30 mouse cellular contexts compared by ENCODE assay signal in genomic region chr19:17831376-17831775, GRCm38 (mm10). TPM values are rescaled to one million over a fixed set of nuclear protein-coding genes. Genes with fewer than 3 reads are reported as not detected.
DNase-seq lines count a peak whose midpoint lies in the region; ATAC-seq lines count a peak whose summit lies in the region.
"Had no signal": no experiment of that assay in that cellular context is flagged by ENCODE, and none has a peak within 500 bp of the region (broad histone marks: within the 10 kb centered on the region; RNA-seq: fewer than 3 reads in every experiment).

No protein-coding gene starts in this region.

- H3K27me3 ChIP-seq in embryonic facial prominence, embryonic 14.5 days (replicated peaks; ENCODE audit: control insufficient read depth, insufficient read depth, low read length), result no peaks in the 10 kb centered on the region
- H3K27me3 ChIP-seq in embryonic facial prominence, embryonic 10.5 days (replicated peaks; ENCODE audit: low read depth, poor library complexity, severe bottlenecking), result 0 out of 2 replicates have a peak, but pooled peaks cover 8% of the 10 kb centered on the region
- H3K27me3 ChIP-seq: embryonic facial prominence, embryonic 13.5 days; lung, embryonic 15.5 days had no signal

- H3K4me2 ChIP-seq in embryonic facial prominence, embryonic 14.5 days (ENCODE audit: low read depth, low read length), result no peak overlapping the region
- H3K4me2 ChIP-seq: embryonic facial prominence, embryonic 13.5 days; hindbrain, embryonic 14.5 days; limb, embryonic 15.5 days; lung, embryonic 15.5 days; midbrain, embryonic 12.5 days; neural tube, embryonic 13.5 days had no signal

- no peak overlapping the region for H3K27ac ChIP-seq in embryonic facial prominence, embryonic 14.5 days (replicated peaks; ENCODE audit: low read depth, low read length)
- no peak overlapping the region for H3K27ac ChIP-seq in embryonic facial prominence, embryonic 10.5 days (replicated peaks)
- H3K27ac ChIP-seq: embryonic facial prominence, embryonic 13.5 days; heart, adult 2 months; hindbrain, embryonic 14.5 days; layer of hippocampus, adult 2 months; limb, embryonic 15.5 days; liver, embryonic 14.5 days; lung, embryonic 15.5 days; midbrain, embryonic 12.5 days; neural tube, embryonic 13.5 days had no signal

- 77% methylated on average over 2 of the region's 2 CpGs for WGBS in embryonic facial prominence, embryonic 14.5 days
- WGBS in embryonic facial prominence, embryonic 10.5 days, result 90% methylated on average over 2 of the region's 2 CpGs

- intact Hi-C loops in heart, postnatal 36 days (cut with DNase I), result loop anchor here (10.0 kb wide), 2 partner anchors 367 to 833 kb away; no protein-coding TSS in a partner anchor

- peaks cover 9% of the 10 kb centered on the region; the same call in 1 of the 2 replicates for H3K4me1 ChIP-seq in embryonic facial prominence, embryonic 14.5 days (ENCODE audit: control insufficient read depth, insufficient read depth, low read length)
- H3K4me1 ChIP-seq in embryonic facial prominence, embryonic 10.5 days, result peaks cover 32% of the 10 kb centered on the region

- no peak overlapping the region for H3K4me3 ChIP-seq in embryonic facial prominence, embryonic 14.5 days (ENCODE audit: low read depth, low read length)
- H3K4me3 ChIP-seq in embryonic facial prominence, embryonic 10.5 days, result no peak overlapping the region
- H3K4me3 ChIP-seq: embryonic facial prominence, embryonic 13.5 days; erythroblast, embryonic 14.5 days; heart, adult 2 months; layer of hippocampus, adult 2 months; limb, embryonic 15.5 days; lung, embryonic 15.5 days; midbrain, embryonic 12.5 days; neural tube, embryonic 13.5 days had no signal

- DNase-seq in embryonic facial prominence, embryonic 14.5 days (ENCODE audit: low spot score), result peak; percentile 66
- DNase-seq in embryonic facial prominence, embryonic 10.5 days (ENCODE audit: low spot score), result no peak
- peak; percentile 3 to 10 for DNase-seq in heart, adult 9 months (ENCODE audit: low spot score in 2 of 2)
- no peak for DNase-seq in heart, postnatal 36 days
- peak; percentile 9 for DNase-seq in kidney, postnatal 10 days
- DNase-seq in kidney, postnatal 14 days, result no peak
- DNase-seq in skeletal muscle tissue, adult 2 months (ENCODE audit: low read depth, low spot score), result peak; percentile 21
- DNase-seq: cerebellum, adult 11-12 months; cerebellum, adult 9-11 months; embryo, embryonic 11 days; gastrocnemius, postnatal 14 days; kidney, postnatal 25 days; lung, postnatal 36 days; right cerebral cortex, postnatal 4 days; thymus, adult 2 months; thymus, postnatal 36 days had no signal

- no peaks in the 10 kb centered on the region for H3K36me3 ChIP-seq in embryonic facial prominence, embryonic 14.5 days (ENCODE audit: control insufficient read depth, insufficient read depth, low read length)
- H3K36me3 ChIP-seq in embryonic facial prominence, embryonic 10.5 days (replicated peaks), result no peaks in the 10 kb centered on the region
- H3K36me3 ChIP-seq: embryonic facial prominence, embryonic 13.5 days; limb, embryonic 15.5 days; lung, embryonic 15.5 days; midbrain, embryonic 12.5 days; neural tube, embryonic 13.5 days had no signal

- H3K9me3 ChIP-seq in embryonic facial prominence, embryonic 14.5 days (ENCODE audit: control insufficient read depth, low read length), result no peaks in the 10 kb centered on the region
- H3K9me3 ChIP-seq in embryonic facial prominence, embryonic 10.5 days, result no peaks in the 10 kb centered on the region
- H3K9me3 ChIP-seq: embryonic facial prominence, embryonic 13.5 days; limb, embryonic 15.5 days; lung, embryonic 15.5 days; midbrain, embryonic 12.5 days; neural tube, embryonic 13.5 days had no signal

- H3K9ac ChIP-seq in embryonic facial prominence, embryonic 14.5 days (ENCODE audit: low read depth, low read length), result no peak overlapping the region
- H3K9ac ChIP-seq: embryonic facial prominence, embryonic 13.5 days; hindbrain, embryonic 14.5 days; limb, embryonic 15.5 days; liver, embryonic 14.5 days; lung, embryonic 15.5 days; midbrain, embryonic 12.5 days; neural tube, embryonic 13.5 days had no signal

- ATAC-seq in embryonic facial prominence, embryonic 14.5 days (ENCODE audit: low read depth), result no peak
- ATAC-seq: CD4-positive, CD25-positive, alpha-beta regulatory T cell, adult 4 months; forebrain, embryonic 16.5 days; intestine, postnatal 0 days had no signal

RNA-seq across cellular contexts. Expression of gene Pcsk5, which starts 6.1 kb away (rescaled TPM):
- polyA plus RNA-seq in embryonic facial prominence, embryonic 14.5 days (2014; fragmentation: Nextera tagmentation; extraction: Ambion mirVana), result 24.0 and 26.4 TPM in 2 replicates
- 10.7 and 14.3 TPM in 2 replicates for polyA plus RNA-seq in embryonic facial prominence, embryonic 10.5 days (2016; fragmentation: Nextera tagmentation; extraction: Ambion mirVana)
- total RNA-seq in heart, postnatal 36 days (2021), result 1 to 10 TPM; 2.2 to 3.2 TPM
- total RNA-seq: megakaryocyte, adult 5-6 weeks had no signal
- polyA plus RNA-seq: CD4-positive, CD25-positive, alpha-beta regulatory T cell, adult 4 months; erythroblast, embryonic 14.5 days had no signal

Comparison
In these comparisons a context has a peak if more than half of its experiments do, and no peak if none do; other contexts are left out.
1. DNase-seq: peak in embryonic facial prominence, embryonic 14.5 days (single experiment), heart, adult 9 months (2 of 2), kidney, postnatal 10 days (single experiment) and skeletal muscle tissue, adult 2 months (single experiment); none in embryonic facial prominence, embryonic 10.5 days (single experiment), heart, postnatal 36 days (0 of 2) and kidney, postnatal 14 days (single experiment).